Mouse (Mus musculus) small intestine, adult 2 months (tissue): ENCODE results near the gene Lrguk. TPM values are rescaled to one million over a fixed set of nuclear protein-coding genes. Genes with fewer than 3 reads are reported as not detected.

Experiments
- H3K27ac ChIP-seq: fragments of 200-500 bp; 2 replicates; pipeline ENCODE4 v1.5.1; 2012; ENCODE audit warnings: low read depth, low read length, control low read depth, inconsistent platforms; ENCODE audit not compliant: insufficient read depth
- H3K27me3 ChIP-seq: fragments of 200-500 bp; 2 replicates; pipeline ENCODE4 v1.6.1; 2012; ENCODE audit warnings: mild to moderate bottlenecking, moderate library complexity, low read length, inconsistent platforms; ENCODE audit not compliant: control insufficient read depth, insufficient read depth
- H3K36me3 ChIP-seq: fragments of 200-500 bp; 2 replicates; pipeline ENCODE4 v1.6.1; 2012; ENCODE audit warnings: mild to moderate bottlenecking, low read length, control low read depth, inconsistent platforms; ENCODE audit not compliant: control insufficient read depth, insufficient read depth
- H3K4me1 ChIP-seq: fragments of 200-500 bp; 2 replicates; pipeline ENCODE4 v1.6.1; 2012; ENCODE audit warnings: low read length, inconsistent platforms, mixed read lengths; ENCODE audit not compliant: control insufficient read depth, insufficient read depth, insufficient read length
- H3K4me3 ChIP-seq: fragments of 200-500 bp; 2 replicates; pipeline ENCODE4 v1.5.1; 2012; ENCODE audit warnings: low read depth, mild to moderate bottlenecking, control low read depth, inconsistent platforms, low read length, moderate library complexity
- CTCF ChIP-seq: fragments of 200-500 bp; IDR thresholded peaks from 2 replicates; pipeline ENCODE4 v1.5.1; 2012; ENCODE audit warnings: low read depth, mild to moderate bottlenecking, control low read depth, inconsistent platforms, low read length, moderate library complexity, mixed read lengths; ENCODE audit not compliant: insufficient replicate concordance, insufficient read length; ENCODE audit errors: extremely low read depth
- POLR2A ChIP-seq: fragments of 200-500 bp; IDR thresholded peaks from 2 replicates; pipeline ENCODE4 v1.6.1; 2012; ENCODE audit warnings: low read depth, mild to moderate bottlenecking, control low read depth, inconsistent platforms, low read length, moderate library complexity
- WGBS: fragments of 180-500 bp; shearing (Covaris S2); methylation state at CpG from one replicate; pipeline ENCODE4 v1.1.7; 2018; 5-methylcytosine and 5-hydroxymethylcytosine counted together
- polyA plus RNA-seq: library from polyadenylated mRNA; depleted of rRNA; stranded (reverse); fragments of >200 nt; gene quantifications from 2 replicates; pipeline ENCODE4 v1.2.3, GENCODE M21; 2012

Gene Lrguk
- polyA plus RNA-seq, 1 experiment = not detected

DNA sequence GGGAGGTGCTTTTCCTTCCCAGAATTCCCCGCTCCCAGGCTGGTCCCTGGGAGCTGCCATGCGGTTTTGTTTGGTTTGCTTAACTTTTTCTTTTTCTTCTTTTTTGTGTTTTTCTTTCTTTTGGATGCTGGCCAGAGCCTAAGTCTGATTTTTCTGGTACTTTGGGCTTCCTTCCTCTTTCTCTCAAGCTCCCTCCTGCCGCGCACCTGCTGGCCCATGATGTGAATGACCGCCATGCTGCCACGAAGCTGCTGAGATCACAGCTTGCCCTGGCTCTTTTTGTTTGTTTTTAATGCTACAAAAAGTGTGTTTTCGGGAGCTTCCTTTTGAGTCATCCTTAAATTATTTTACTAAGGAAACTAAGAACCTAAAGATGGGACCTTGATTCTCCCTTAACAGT is 28.6 kb upstream of the Lrguk start:
- 82% methylated on average over 7 of the region's 7 CpGs for WGBS
- Histone ChIP-seq H3K4me3 (no peak overlapping the region), H3K4me1 (no peaks in the 10 kb centered on the region), H3K27ac (no peak overlapping the region), H3K27me3 (no peaks in the 10 kb centered on the region), H3K36me3 (no peaks in the 10 kb centered on the region)
- TF ChIP-seq CTCF = no peak
- TF ChIP-seq POLR2A = no peak

DNA sequence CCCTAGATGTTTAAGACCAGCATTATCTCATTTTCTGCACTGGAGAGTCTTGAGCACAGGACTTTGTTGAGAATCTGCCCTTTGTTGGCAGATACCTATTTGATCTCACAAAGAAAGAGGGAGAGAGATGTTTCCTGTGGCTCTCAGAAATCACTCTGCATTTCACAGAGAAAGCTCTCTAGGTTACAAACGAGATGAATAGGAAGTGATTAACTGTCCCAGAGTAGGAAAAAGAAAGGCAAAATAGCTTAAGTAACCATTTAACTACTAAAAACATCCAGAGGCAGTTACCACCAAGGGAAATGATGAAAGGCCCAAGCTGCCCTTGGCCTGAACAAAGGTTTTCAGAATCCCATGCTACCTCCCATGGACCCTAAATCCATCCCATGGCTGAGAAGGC is 26.2 kb upstream of the Lrguk start:
- TF ChIP-seq CTCF (no peak), POLR2A (no peak)
- H3K4me1 ChIP-seq = no peaks in the 10 kb centered on the region
- H3K27ac ChIP-seq = no peak overlapping the region
- no peaks in the 10 kb centered on the region for H3K36me3 ChIP-seq
- H3K27me3 ChIP-seq = no peaks in the 10 kb centered on the region
- WGBS = 29% methylated on average over 1 of the region's 1 CpGs
- no peak overlapping the region for H3K4me3 ChIP-seq

DNA sequence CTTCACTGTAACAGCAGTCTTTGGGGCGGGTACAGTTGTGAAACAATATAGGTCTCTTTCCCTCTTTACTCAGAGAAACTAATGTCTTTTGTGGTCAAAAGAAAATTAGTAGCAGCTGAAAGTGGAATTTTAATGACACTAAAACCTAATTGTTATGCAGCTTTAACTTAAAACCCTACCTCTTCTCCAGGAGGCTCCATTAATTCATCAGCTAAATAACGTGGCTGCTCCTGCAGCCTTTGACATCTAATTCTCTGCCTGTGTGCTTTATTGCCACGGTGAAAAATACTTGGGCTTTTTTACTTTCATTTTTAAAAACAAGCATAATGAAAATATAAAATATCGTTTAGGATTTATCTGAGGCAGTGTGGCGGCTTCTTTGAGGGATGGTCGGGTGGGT is 15.8 kb upstream of the Lrguk start:
- WGBS = 63% methylated on average over 6 of the region's 6 CpGs

DNA sequence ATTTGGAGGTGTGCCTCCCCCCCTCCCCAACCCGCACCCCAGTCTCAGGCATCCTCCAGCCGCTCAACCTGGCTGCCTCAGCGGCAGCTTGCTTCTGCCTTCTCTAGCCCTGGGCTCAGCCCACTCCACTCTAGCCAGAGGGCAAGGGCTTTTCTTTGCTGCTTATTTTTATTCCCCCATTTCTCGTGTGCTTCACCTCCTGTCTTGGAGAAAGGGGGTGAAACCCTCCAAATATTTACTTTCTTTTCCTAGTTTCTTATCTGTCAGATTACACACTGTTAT is 439 bp downstream of the Lrguk start:
- Histone ChIP-seq H3K36me3 (no peaks in the 10 kb centered on the region), H3K27me3 (no peaks in the 10 kb centered on the region), H3K4me3 (peak overlapping the region; percentile 78), H3K4me1 (peaks cover 5% of the 10 kb centered on the region; the same call in 1 of the 2 replicates), H3K27ac (no peak overlapping the region)
- 0% methylated on average over 4 of the region's 4 CpGs for WGBS
- TF ChIP-seq CTCF (no peak), POLR2A (no peak)

More for the DNA sequence above, 15.8 kb upstream of the Lrguk start:
- Histone ChIP-seq H3K36me3 (no peaks in the 10 kb centered on the region), H3K27ac (no peak overlapping the region), H3K27me3 (no peaks in the 10 kb centered on the region), H3K4me3 (no peak overlapping the region), H3K4me1 (no peaks in the 10 kb centered on the region)
- TF ChIP-seq POLR2A (no peak), CTCF (no peak)

DNA sequence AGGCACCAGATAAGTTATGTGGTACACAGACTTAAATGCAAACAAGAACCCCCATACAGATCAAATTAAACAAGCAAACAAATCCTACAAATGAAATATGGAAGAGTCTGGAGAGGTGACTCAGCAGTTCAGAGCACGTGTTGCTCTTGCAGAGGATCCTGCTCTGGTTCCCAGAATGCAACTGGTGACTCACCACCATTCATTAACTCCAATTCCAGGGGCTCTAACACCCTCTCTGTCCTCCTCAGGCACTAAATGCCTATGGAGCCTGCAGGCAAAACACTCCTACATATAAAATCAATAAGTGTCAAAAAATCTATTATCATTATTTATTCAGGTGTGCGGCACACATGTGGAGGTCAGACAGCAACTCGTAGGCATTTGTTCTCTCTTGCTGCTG is 4.8 kb downstream of the Lrguk start:
- H3K27me3 ChIP-seq = no peaks in the 10 kb centered on the region
- no peak overlapping the region for H3K27ac ChIP-seq
- peaks cover 3% of the 10 kb centered on the region; the same call in 1 of the 2 replicates for H3K4me1 ChIP-seq
- 33% methylated on average over 3 of the region's 3 CpGs for WGBS
- TF ChIP-seq CTCF (no peak), POLR2A (no peak)
- H3K36me3 ChIP-seq = no peaks in the 10 kb centered on the region
- H3K4me3 ChIP-seq = no peak overlapping the region

DNA sequence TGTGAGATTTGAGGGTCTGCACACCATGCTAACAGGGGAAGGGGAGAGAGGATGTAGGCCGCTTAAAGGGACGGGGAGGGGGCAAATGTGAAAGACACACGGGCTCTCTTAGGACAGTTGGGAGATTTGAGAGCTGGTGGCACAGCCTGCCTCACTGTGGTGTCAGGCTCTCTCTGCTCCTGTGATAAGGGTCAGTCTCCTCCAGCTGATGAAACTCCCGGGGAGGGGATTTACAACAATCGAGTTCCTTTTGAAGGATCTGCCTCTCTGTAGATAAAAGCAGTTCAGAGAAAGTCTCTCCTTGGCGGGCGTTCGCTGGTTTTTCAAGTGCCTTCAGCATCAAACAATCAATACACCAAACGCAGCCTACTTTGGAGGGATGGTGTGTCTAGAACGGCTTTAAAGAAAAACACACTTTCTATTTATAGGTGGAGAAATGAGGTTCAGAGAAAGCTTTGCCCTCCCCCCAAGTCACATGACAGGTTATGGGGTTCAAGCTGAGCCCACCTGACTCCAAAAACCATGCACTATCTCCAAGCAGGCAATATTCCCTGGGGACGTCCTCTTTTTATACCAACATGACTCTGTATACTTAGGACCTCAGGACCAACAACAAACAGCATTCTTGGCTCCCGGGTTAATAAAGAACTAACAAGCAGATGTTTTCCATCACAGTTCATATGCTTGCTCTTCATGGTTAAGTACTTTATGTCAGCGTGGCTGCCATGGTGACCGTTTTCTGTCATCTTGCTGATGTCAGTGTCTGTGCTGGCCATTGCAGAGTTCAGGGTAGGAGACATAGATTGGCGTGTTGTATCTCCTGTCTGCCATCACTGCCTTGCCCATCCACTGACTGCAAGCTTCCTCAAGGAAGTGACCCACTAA is 5.6 kb downstream of the Lrguk start:
- 34% methylated on average over 15 of the region's 15 CpGs for WGBS
- no peak overlapping the region for H3K27ac ChIP-seq
- H3K27me3 ChIP-seq = no peaks in the 10 kb centered on the region
- no peak overlapping the region for H3K4me3 ChIP-seq
- H3K4me1 ChIP-seq = no peaks in the 10 kb centered on the region
- TF ChIP-seq CTCF (no peak), POLR2A (no peak)
- no peaks in the 10 kb centered on the region for H3K36me3 ChIP-seq

DNA sequence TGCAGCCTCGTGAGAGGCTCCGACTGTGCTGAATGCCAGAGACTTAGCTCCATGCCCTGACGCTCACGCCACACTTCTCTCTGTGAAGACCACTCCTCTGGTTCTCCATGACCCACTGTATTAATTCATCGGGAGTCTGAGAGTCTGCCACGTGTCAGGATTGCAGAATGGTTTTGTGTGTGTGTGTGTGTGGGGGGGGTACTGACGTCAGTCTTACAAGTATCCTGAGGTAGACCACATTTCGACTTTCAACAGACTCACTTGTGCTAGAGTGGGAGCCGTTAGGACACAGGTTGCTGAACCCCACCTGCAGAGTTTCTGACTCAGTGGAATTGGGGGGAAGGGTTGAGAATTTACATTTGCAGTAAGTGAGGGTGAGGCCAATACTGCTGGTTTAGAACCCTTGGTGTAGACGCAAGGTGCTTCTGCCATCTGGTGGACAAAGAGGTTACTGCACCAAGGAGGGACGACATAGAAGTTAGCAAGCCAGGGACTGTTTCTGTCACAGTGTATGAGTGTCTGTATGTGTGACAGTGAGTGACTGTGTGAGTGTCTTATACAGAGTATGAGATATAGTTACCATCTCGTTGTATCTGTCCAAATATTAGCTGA is 11.5 kb downstream of the Lrguk start:
- H3K4me1 ChIP-seq = no peaks in the 10 kb centered on the region
- 46% methylated on average over 12 of the region's 12 CpGs for WGBS
- no peaks in the 10 kb centered on the region for H3K36me3 ChIP-seq
- no peaks in the 10 kb centered on the region for H3K27me3 ChIP-seq
- TF ChIP-seq POLR2A (no peak), CTCF (peak; percentile 68; the same call in 1 of the 2 replicates)
- no peak overlapping the region for H3K4me3 ChIP-seq
- no peak overlapping the region for H3K27ac ChIP-seq
